8 mouse cellular contexts compared by ENCODE assay signal in the genomic region with DNA sequence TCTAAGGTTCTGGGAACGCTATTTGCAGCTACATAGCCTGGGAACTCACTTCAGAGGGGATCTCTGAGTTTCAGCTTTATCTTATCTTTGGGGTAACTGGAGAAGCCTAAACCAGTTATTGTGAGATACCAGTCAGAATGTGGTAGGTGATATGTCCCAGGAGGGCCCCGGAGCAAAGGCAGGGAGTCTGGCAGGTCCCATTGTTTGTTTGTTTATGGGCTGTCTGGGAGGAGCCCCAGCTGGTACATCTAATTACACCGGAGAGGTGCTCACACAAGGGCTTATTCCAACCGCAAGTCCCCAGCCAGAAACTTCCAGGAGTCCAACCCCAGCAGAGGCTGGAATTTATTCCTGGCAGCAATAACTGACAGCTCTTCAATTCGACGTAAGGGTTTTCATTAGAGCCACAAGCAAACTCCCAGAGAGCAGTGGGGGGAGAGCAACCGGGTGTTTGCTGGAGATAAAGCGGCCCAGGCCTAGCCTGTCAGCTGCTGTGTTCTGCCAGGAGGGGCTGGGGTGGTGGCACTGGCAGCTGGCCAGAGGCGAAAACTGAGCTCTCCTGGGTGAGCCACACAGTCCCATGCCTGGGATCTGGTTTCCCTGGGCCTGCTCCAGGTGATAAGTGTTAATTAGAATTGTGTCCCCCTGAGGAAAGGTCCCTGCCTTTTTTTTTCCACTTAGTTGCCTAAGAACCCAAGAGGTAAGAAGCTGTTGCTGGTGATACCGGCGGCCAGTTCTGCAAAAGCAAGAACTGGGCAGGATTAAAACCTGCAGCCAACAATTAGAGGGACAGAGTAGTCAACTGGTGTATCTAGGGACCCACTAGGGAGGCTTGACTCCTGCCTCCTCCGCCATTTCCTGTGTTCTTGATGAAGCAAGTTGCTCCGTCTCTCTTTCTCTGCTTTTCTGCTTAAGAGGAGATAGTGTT.
DNase-seq lines count a peak whose midpoint lies in the region; ATAC-seq and TF ChIP-seq lines count a peak whose summit lies in the region.

No protein-coding gene starts in this region.

- no peaks in the 10 kb centered on the region for H3K36me3 ChIP-seq in embryonic facial prominence, embryonic 15.5 days
- no peaks in the 10 kb centered on the region for H3K36me3 ChIP-seq in heart, embryonic 13.5 days
- H3K36me3 ChIP-seq in limb, embryonic 10.5 days = no peaks in the 10 kb centered on the region
- no peaks in the 10 kb centered on the region for H3K36me3 ChIP-seq in stomach, postnatal 0 days (ENCODE audit: control insufficient read depth, insufficient read depth, low read length)

- no peak for TF ChIP-seq EP300 in stomach, postnatal 0 days (optimal IDR thresholded peaks at IDR 0.05)

- peak; percentile 89 for ATAC-seq in embryonic facial prominence, embryonic 15.5 days (ENCODE audit: insufficient number of reproducible peaks, low FRiP score, low TSS enrichment, low read depth)
- ATAC-seq in heart, embryonic 13.5 days (ENCODE audit: extremely low read depth, insufficient number of reproducible peaks, low FRiP score, low TSS enrichment) = peak; percentile 88
- ATAC-seq in megakaryocyte-erythroid progenitor cell, adult 5-6 weeks (replicated peaks; ENCODE audit: low FRiP score, low TSS enrichment, poor library complexity, severe bottlenecking) = peak; percentile 83
- peak; percentile 90 for ATAC-seq in stomach, postnatal 0 days (ENCODE audit: low FRiP score, low TSS enrichment)

- H3K4me3 ChIP-seq in layer of hippocampus, adult 2 months = no peak overlapping the region
- no peak overlapping the region for H3K4me3 ChIP-seq in embryonic facial prominence, embryonic 15.5 days (replicated peaks)
- peak overlapping the region; percentile 1; the same call in 1 of the 2 replicates for H3K4me3 ChIP-seq in heart, embryonic 13.5 days
- H3K4me3 ChIP-seq in limb, embryonic 10.5 days = no peak overlapping the region
- no peak overlapping the region for H3K4me3 ChIP-seq in stomach, postnatal 0 days (ENCODE audit: low read depth, low read length)

- H3K27me3 ChIP-seq in embryonic facial prominence, embryonic 15.5 days = no peaks in the 10 kb centered on the region
- no peaks in the 10 kb centered on the region for H3K27me3 ChIP-seq in heart, embryonic 13.5 days (replicated peaks)
- no peaks in the 10 kb centered on the region for H3K27me3 ChIP-seq in limb, embryonic 10.5 days (ENCODE audit: low read depth, poor library complexity, severe bottlenecking)
- H3K27me3 ChIP-seq in stomach, postnatal 0 days (ENCODE audit: control insufficient read depth, insufficient read depth, low read length) = no peaks in the 10 kb centered on the region

- peak; percentile 22 to 27 for DNase-seq in layer of hippocampus, postnatal 10 days (ENCODE audit: low spot score in 2 of 2)
- no peak for DNase-seq in layer of hippocampus, adult 2 months (ENCODE audit: low spot score in 2 of 2)
- DNase-seq in limb, embryonic 10.5 days (ENCODE audit: low spot score) = peak; percentile 53
- peak; percentile 85 for DNase-seq in stomach, postnatal 0 days (ENCODE audit: low spot score)
- no peak for DNase-seq in layer of hippocampus, postnatal 36 days

- H3K4me2 ChIP-seq in embryonic facial prominence, embryonic 15.5 days (replicated peaks) = no peak overlapping the region
- H3K4me2 ChIP-seq in heart, embryonic 13.5 days = peak overlapping the region; percentile 54
- no peak overlapping the region for H3K4me2 ChIP-seq in stomach, postnatal 0 days (replicated peaks; ENCODE audit: low read depth)

- WGBS in embryonic facial prominence, embryonic 15.5 days = 19% methylated on average over 13 of the region's 13 CpGs
- 6% methylated on average over 13 of the region's 13 CpGs for WGBS in heart, embryonic 13.5 days
- WGBS in limb, embryonic 10.5 days = 31% methylated on average over 13 of the region's 13 CpGs
- 34% methylated on average over 13 of the region's 13 CpGs for WGBS in stomach, postnatal 0 days

- H3K4me1 ChIP-seq in embryonic facial prominence, embryonic 15.5 days = peaks cover 18% of the 10 kb centered on the region
- H3K4me1 ChIP-seq in heart, embryonic 13.5 days = peaks cover 75% of the 10 kb centered on the region
- H3K4me1 ChIP-seq in limb, embryonic 10.5 days = peaks cover 26% of the 10 kb centered on the region
- H3K4me1 ChIP-seq in stomach, postnatal 0 days (replicated peaks; ENCODE audit: control insufficient read depth, insufficient read depth) = no peaks in the 10 kb centered on the region

- no peak for TF ChIP-seq CTCF in layer of hippocampus, adult 2 months (conservative IDR thresholded peaks at IDR 0.05)
- no peak for TF ChIP-seq CTCF in stomach, postnatal 0 days (IDR thresholded peaks at IDR 0.05; ENCODE audit: low read depth)

- H3K9ac ChIP-seq in embryonic facial prominence, embryonic 15.5 days = no peak overlapping the region
- peak overlapping the region; percentile 50 for H3K9ac ChIP-seq in heart, embryonic 13.5 days
- 0 out of 2 replicates have a peak overlapping the region, but pooled peaks have one; percentile 4 for H3K9ac ChIP-seq in stomach, postnatal 0 days (ENCODE audit: low read length)

- H3K9me3 ChIP-seq in embryonic facial prominence, embryonic 15.5 days (replicated peaks) = no peaks in the 10 kb centered on the region
- no peaks in the 10 kb centered on the region for H3K9me3 ChIP-seq in heart, embryonic 13.5 days
- no peaks in the 10 kb centered on the region for H3K9me3 ChIP-seq in limb, embryonic 10.5 days (replicated peaks)
- no peaks in the 10 kb centered on the region for H3K9me3 ChIP-seq in stomach, postnatal 0 days (ENCODE audit: control insufficient read depth, low read length)

- no peak overlapping the region for H3K27ac ChIP-seq in layer of hippocampus, adult 2 months
- peak overlapping the region; percentile 44; the same call in 1 of the 2 replicates for H3K27ac ChIP-seq in embryonic facial prominence, embryonic 15.5 days (replicated peaks)
- H3K27ac ChIP-seq in heart, embryonic 13.5 days (replicated peaks) = peak overlapping the region; percentile 93
- peak overlapping the region; percentile 62; the same call in 1 of the 2 replicates for H3K27ac ChIP-seq in limb, embryonic 10.5 days
- no peak overlapping the region for H3K27ac ChIP-seq in stomach, postnatal 0 days (replicated peaks)

Comparison
In these comparisons a context has a peak if more than half of its experiments do, and no peak if none do; other contexts are left out.
1. DNase-seq: peak in layer of hippocampus, postnatal 10 days (2 of 2), limb, embryonic 10.5 days (single experiment) and stomach, postnatal 0 days (single experiment); none in layer of hippocampus, adult 2 months (0 of 2) and layer of hippocampus, postnatal 36 days (0 of 2).
2. H3K27ac ChIP-seq: peak in embryonic facial prominence, embryonic 15.5 days (single experiment), heart, embryonic 13.5 days (single experiment) and limb, embryonic 10.5 days (single experiment); none in layer of hippocampus, adult 2 months (single experiment) and stomach, postnatal 0 days (single experiment).
3. Peak in every context shown above with its lines, with median percentiles within 50 percentile points of each other: ATAC-seq.